Mouse (Mus musculus) heart, embryonic 16.5 days (tissue): ENCODE data around the gene Cmtm1. TPM values are rescaled to one million over a fixed set of nuclear protein-coding genes. Genes with fewer than 3 reads are reported as not detected.
A peak's percentile ranks its signal among the peaks of the same experiment; 100 is the strongest.

Experiments
- ATAC-seq: fragments of 200-750 bp; cut with Nextera tagmentation; replicated peaks from 2 replicates; pipeline ENCODE4 v1.8.0; 2017; ENCODE audit warnings: moderate number of reproducible peaks; ENCODE audit not compliant: insufficient read depth, low FRiP score; ENCODE audit errors: extremely low read depth
- H3K27ac ChIP-seq: fragments of 300-500 bp; sonication (generic); 2 replicates; pipeline ENCODE4 v1.5.1; 2014; ENCODE audit warnings: mild to moderate bottlenecking, low read length, control low read depth, moderate library complexity
- H3K27me3 ChIP-seq: fragments of 300-500 bp; sonication (generic); 2 replicates; pipeline ENCODE4 v1.6.1; 2014; ENCODE audit warnings: low read length, mixed read lengths; ENCODE audit not compliant: control insufficient read depth, insufficient read depth
- H3K36me3 ChIP-seq: fragments of 300-500 bp; sonication (generic); 2 replicates; pipeline ENCODE4 v1.6.1; 2014; ENCODE audit not compliant: control insufficient read depth, insufficient read depth
- H3K4me1 ChIP-seq: fragments of 300-500 bp; sonication (generic); 2 replicates; pipeline ENCODE4 v1.6.1; 2014; ENCODE audit warnings: low read length, mixed read lengths; ENCODE audit not compliant: control insufficient read depth, insufficient read depth
- H3K4me2 ChIP-seq: fragments of 300-500 bp; sonication (generic); 2 replicates; pipeline ENCODE4 v1.6.1; 2014; ENCODE audit warnings: low read depth, mild to moderate bottlenecking, control low read depth, low read length
- H3K4me3 ChIP-seq: fragments of 300-500 bp; sonication (generic); 2 replicates; pipeline ENCODE4 v1.5.1; 2014; ENCODE audit warnings: mild to moderate bottlenecking, control low read depth, low read length
- H3K9ac ChIP-seq: fragments of 300-500 bp; sonication (generic); 2 replicates; pipeline ENCODE4 v1.6.1; 2014; ENCODE audit warnings: low read length, control low read depth
- H3K9me3 ChIP-seq: fragments of 300-500 bp; sonication (generic); replicated peaks from 2 replicates; pipeline ENCODE4 v1.6.1; 2016; ENCODE audit warnings: low read length; ENCODE audit not compliant: control insufficient read depth
- WGBS: fragments of 180-500 bp; shearing (Covaris S2); extraction: QIAGEN DNeasy Blood & Tissue Kit; methylation state at CpG from one replicate; pipeline ENCODE4 v1.1.7; 2014; 5-methylcytosine and 5-hydroxymethylcytosine counted together
- polyA plus RNA-seq: library from polyadenylated mRNA; unstranded; fragments of >200 nt; fragmentation: Nextera tagmentation; extraction: Ambion mirVana; gene quantifications from 2 replicates; pipeline ENCODE4 v1.2.1, GENCODE M21; 2015

Cmtm1 gene
- polyA plus RNA-seq, 1 experiment from 2014 or later: not detected

- WGBS: 55% methylated on average over 5 of the region's 5 CpGs
- Histone ChIP-seq H3K36me3 (peaks cover 8% of the 10 kb centered on the region), H3K9me3 (no peaks in the 10 kb centered on the region), H3K4me3 (no peak overlapping the region), H3K27me3 (no peaks in the 10 kb centered on the region), H3K27ac (no peak overlapping the region), H3K9ac (no peak overlapping the region), H3K4me1 (peaks cover 26% of the 10 kb centered on the region), H3K4me2 (no peak overlapping the region)
- no peak for ATAC-seq
These were observed 32.5 kb upstream of the Cmtm1 start for GRCm38 (mm10) chr8:104342426-104342825.

GRCm38 (mm10) chr8:104341678-104342077 lies 31.7 kb upstream of the Cmtm1 start:
- 52% methylated on average over 6 of the region's 6 CpGs for WGBS
- Histone ChIP-seq H3K4me1 (peaks cover 23% of the 10 kb centered on the region), H3K4me2 (peak overlapping the region; percentile 91), H3K27me3 (no peaks in the 10 kb centered on the region), H3K4me3 (peak overlapping the region; percentile 76), H3K9me3 (no peaks in the 10 kb centered on the region), H3K36me3 (peaks cover 6% of the 10 kb centered on the region), H3K27ac (peak overlapping the region; percentile 90), H3K9ac (peak overlapping the region; percentile 96; the same call in 1 of the 2 replicates)
- ATAC-seq: no peak

GRCm38 (mm10) chr8:104341106-104341561 lies 31.2 kb upstream of the Cmtm1 start:
- WGBS: 1% methylated on average over 24 of the region's 24 CpGs

GRCm38 (mm10) chr8:104340233-104341105 lies 30.5 kb upstream of the Cmtm1 start:
- peak overlapping the region; percentile 96 for H3K9ac ChIP-seq
- H3K4me1 ChIP-seq: peaks cover 18% of the 10 kb centered on the region
- H3K27me3 ChIP-seq: no peaks in the 10 kb centered on the region
- peak overlapping the region; percentile 91 for H3K4me2 ChIP-seq
- ATAC-seq: peak; percentile 79
- no peaks in the 10 kb centered on the region for H3K9me3 ChIP-seq
- WGBS: under 1% methylated on average over 45 of the region's 54 CpGs
- peak overlapping the region; percentile 76 for H3K4me3 ChIP-seq
- peak overlapping the region; percentile 90 for H3K27ac ChIP-seq
- H3K36me3 ChIP-seq: peaks cover 4% of the 10 kb centered on the region

More at GRCm38 (mm10) chr8:104341106-104341561, 31.2 kb upstream of the Cmtm1 start:
- Histone ChIP-seq H3K4me1 (peaks cover 18% of the 10 kb centered on the region), H3K9me3 (no peaks in the 10 kb centered on the region), H3K36me3 (peaks cover 6% of the 10 kb centered on the region), H3K4me3 (peak overlapping the region; percentile 76), H3K27me3 (no peaks in the 10 kb centered on the region), H3K27ac (peak overlapping the region; percentile 90), H3K9ac (peak overlapping the region; percentile 96), H3K4me2 (peak overlapping the region; percentile 91)
- peak; percentile 79 for ATAC-seq

- 1% methylated on average over 6 of the region's 6 CpGs for WGBS
- H3K27me3 ChIP-seq: no peaks in the 10 kb centered on the region
- H3K9ac ChIP-seq: peak overlapping the region; percentile 96
These were observed 30.0 kb upstream of the Cmtm1 start for GRCm38 (mm10) chr8:104339983-104340232.

GRCm38 (mm10) chr8:104339229-104339982 lies 29.5 kb upstream of the Cmtm1 start, which contains the start of gene Cmtm3:
TSS of gene Cmtm3 (plus strand) at chr8:104339410.
- Histone ChIP-seq H3K4me1 (peaks cover 18% of the 10 kb centered on the region), H3K4me3 (peak within 1 kb of the TSS; percentile 76), H3K36me3 (no peaks in the 10 kb centered on the region), H3K9me3 (no peaks in the 10 kb centered on the region), H3K27ac (peak within 1 kb of the TSS; percentile 90), H3K4me2 (peak within 1 kb of the TSS; percentile 91), H3K27me3 (no peaks in the 10 kb centered on the region), H3K9ac (peak within 1 kb of the TSS; percentile 96)
- ATAC-seq: no peak
- 20% methylated on average over 17 of the region's 18 CpGs for WGBS

More at GRCm38 (mm10) chr8:104339983-104340232, 30.0 kb upstream of the Cmtm1 start:
- no peaks in the 10 kb centered on the region for H3K36me3 ChIP-seq
- H3K27ac ChIP-seq: peak overlapping the region; percentile 90
- peak overlapping the region; percentile 91 for H3K4me2 ChIP-seq
- no peak for ATAC-seq
- peak overlapping the region; percentile 76 for H3K4me3 ChIP-seq
- peaks cover 18% of the 10 kb centered on the region for H3K4me1 ChIP-seq
- no peaks in the 10 kb centered on the region for H3K9me3 ChIP-seq

- no peaks in the 10 kb centered on the region for H3K9me3 ChIP-seq
- no peak overlapping the region for H3K27ac ChIP-seq
- no peak for ATAC-seq
- H3K4me1 ChIP-seq: peaks cover 16% of the 10 kb centered on the region
- WGBS: 53% methylated on average over 3 of the region's 3 CpGs
- H3K27me3 ChIP-seq: no peaks in the 10 kb centered on the region
- H3K4me2 ChIP-seq: no peak overlapping the region
- no peak overlapping the region for H3K9ac ChIP-seq
- no peaks in the 10 kb centered on the region for H3K36me3 ChIP-seq
- no peak overlapping the region for H3K4me3 ChIP-seq
These were observed 27.9 kb upstream of the Cmtm1 start for GRCm38 (mm10) chr8:104337890-104338289.

GRCm38 (mm10) chr8:104336806-104337205 lies 26.9 kb upstream of the Cmtm1 start:
- Histone ChIP-seq H3K4me2 (no peak overlapping the region), H3K9me3 (no peaks in the 10 kb centered on the region), H3K9ac (no peak overlapping the region), H3K4me3 (no peak overlapping the region), H3K27me3 (no peaks in the 10 kb centered on the region), H3K27ac (no peak overlapping the region), H3K4me1 (peaks cover 12% of the 10 kb centered on the region), H3K36me3 (no peaks in the 10 kb centered on the region)
- no peak for ATAC-seq
- WGBS: 73% methylated on average over 1 of the region's 1 CpGs

GRCm38 (mm10) chr8:104334196-104334595 lies 24.3 kb upstream of the Cmtm1 start:
- ATAC-seq: no peak
- Histone ChIP-seq H3K27ac (no peak overlapping the region), H3K4me2 (no peak overlapping the region), H3K9ac (no peak overlapping the region), H3K4me3 (no peak overlapping the region), H3K9me3 (no peaks in the 10 kb centered on the region), H3K27me3 (no peaks in the 10 kb centered on the region), H3K36me3 (no peaks in the 10 kb centered on the region), H3K4me1 (peaks cover 2% of the 10 kb centered on the region; the same call in 1 of the 2 replicates)
- WGBS: 73% methylated on average over 1 of the region's 1 CpGs
